Mouse (Mus musculus) cortical plate, adult 2 months (tissue): ENCODE results near the gene Loxl1.

ENCODE experiments used
- CTCF ChIP-seq: fragments of 200-500 bp; IDR thresholded peaks from 2 replicates; pipeline ENCODE4 v1.5.1; 2011; ENCODE audit warnings: mild to moderate bottlenecking, control low read depth, low read length; ENCODE audit not compliant: insufficient read depth; ENCODE audit errors: extremely low read depth
- POLR2A ChIP-seq: fragments of 200-500 bp; IDR thresholded peaks from 2 replicates; pipeline ENCODE4 v1.6.1; 2011; ENCODE audit warnings: mild to moderate bottlenecking, low read length, control low read depth; ENCODE audit not compliant: insufficient read depth; ENCODE audit errors: extremely low read depth

- no peak for TF ChIP-seq CTCF
- no peak for TF ChIP-seq POLR2A
Measured at GRCm38 (mm10) chr9:58353224-58353623, 40.2 kb upstream of the Loxl1 start.
